In genomic region chr19:44835931-44836861, GRCm38 (mm10) we compare ENCODE assay signal across 7 mouse cellular contexts.
A peak's percentile ranks its signal among the peaks of the same experiment; 100 is the strongest.
DNase-seq lines count a peak whose midpoint lies in the region; ATAC-seq and TF ChIP-seq lines count a peak whose summit lies in the region.

No protein-coding gene starts in this region.

- H3K27ac ChIP-seq in embryonic facial prominence, embryonic 12.5 days, result no peak overlapping the region
- peak overlapping the region; percentile 63; the same call in 1 of the 2 replicates for H3K27ac ChIP-seq in hindbrain, embryonic 12.5 days
- peak overlapping the region; percentile 56; the same call in 1 of the 2 replicates for H3K27ac ChIP-seq in midbrain, embryonic 10.5 days (replicated peaks)

- TF ChIP-seq POLR2A in lung, adult 2 months (IDR thresholded peaks at IDR 0.05; ENCODE audit: borderline replicate concordance, extremely low read depth, low read depth, low read length), result no peak

- H3K4me3 ChIP-seq in lung, adult 2 months (replicated peaks; ENCODE audit: extremely low read depth, low read depth, low read length), result peak overlapping the region; percentile 7
- peak overlapping the region; percentile 47 for H3K4me3 ChIP-seq in embryonic facial prominence, embryonic 12.5 days
- H3K4me3 ChIP-seq in hindbrain, embryonic 12.5 days, result peak overlapping the region; percentile 37
- peak overlapping the region; percentile 64 for H3K4me3 ChIP-seq in midbrain, embryonic 10.5 days

- WGBS in lung, adult 2 months, result 1% methylated on average over 71 of the region's 71 CpGs
- WGBS in embryonic facial prominence, embryonic 12.5 days, result under 1% methylated on average over 71 of the region's 71 CpGs
- under 1% methylated on average over 69 of the region's 71 CpGs for WGBS in hindbrain, embryonic 12.5 days
- WGBS in midbrain, embryonic 10.5 days, result under 1% methylated on average over 69 of the region's 71 CpGs

- H3K9ac ChIP-seq in embryonic facial prominence, embryonic 12.5 days, result peak overlapping the region; percentile 38
- peak overlapping the region; percentile 55 for H3K9ac ChIP-seq in hindbrain, embryonic 12.5 days

- no peaks in the 10 kb centered on the region for H3K9me3 ChIP-seq in embryonic facial prominence, embryonic 12.5 days
- no peaks in the 10 kb centered on the region for H3K9me3 ChIP-seq in hindbrain, embryonic 12.5 days (replicated peaks)
- no peaks in the 10 kb centered on the region for H3K9me3 ChIP-seq in midbrain, embryonic 10.5 days (replicated peaks)

- peaks cover 4% of the 10 kb centered on the region; the same call in 1 of the 2 replicates for H3K4me1 ChIP-seq in lung, adult 2 months (ENCODE audit: control insufficient read depth, insufficient read depth, low read length)
- peaks cover 21% of the 10 kb centered on the region for H3K4me1 ChIP-seq in embryonic facial prominence, embryonic 12.5 days
- peaks cover 36% of the 10 kb centered on the region for H3K4me1 ChIP-seq in hindbrain, embryonic 12.5 days
- H3K4me1 ChIP-seq in midbrain, embryonic 10.5 days, result peaks cover 50% of the 10 kb centered on the region

- no peaks in the 10 kb centered on the region for H3K36me3 ChIP-seq in embryonic facial prominence, embryonic 12.5 days
- no peaks in the 10 kb centered on the region for H3K36me3 ChIP-seq in hindbrain, embryonic 12.5 days
- H3K36me3 ChIP-seq in midbrain, embryonic 10.5 days, result no peaks in the 10 kb centered on the region

- no peak for ATAC-seq in embryonic facial prominence, embryonic 12.5 days (ENCODE audit: insufficient number of reproducible peaks, insufficient read depth, low FRiP score, low TSS enrichment)
- ATAC-seq in hindbrain, embryonic 12.5 days (ENCODE audit: low FRiP score), result peak; percentile 28; the same call in 1 of the 2 replicates
- no peak for ATAC-seq in inflammation-experienced regulatory T-cells, adult 6 months

- TF ChIP-seq CTCF in lung, adult 2 months (IDR thresholded peaks at IDR 0.05; ENCODE audit: insufficient read depth, low read length), result no peak

- H3K4me2 ChIP-seq in embryonic facial prominence, embryonic 12.5 days (replicated peaks), result peak overlapping the region; percentile 89
- H3K4me2 ChIP-seq in hindbrain, embryonic 12.5 days (replicated peaks), result peak overlapping the region; percentile 75

- peak; percentile 15 for DNase-seq in lung, adult 2 months
- DNase-seq in lung, postnatal 4 days, result no peak
- peak; percentile 61 for DNase-seq in midbrain, embryonic 10.5 days (ENCODE audit: low spot score)
- DNase-seq in frontal cortex, postnatal 36 days (ENCODE audit: low spot score in 2 of 2), result no peak

- H3K27me3 ChIP-seq in embryonic facial prominence, embryonic 12.5 days, result peaks cover 83% of the 10 kb centered on the region
- H3K27me3 ChIP-seq in hindbrain, embryonic 12.5 days, result peaks cover 90% of the 10 kb centered on the region
- peaks cover 93% of the 10 kb centered on the region for H3K27me3 ChIP-seq in midbrain, embryonic 10.5 days (ENCODE audit: low read depth, poor library complexity, severe bottlenecking)

Comparison
In these comparisons a context has a peak if more than half of its experiments do, and no peak if none do; other contexts are left out.
1. DNase-seq: peak in lung, adult 2 months (single experiment) and midbrain, embryonic 10.5 days (single experiment); none in lung, postnatal 4 days (0 of 2) and frontal cortex, postnatal 36 days (0 of 2).
2. H3K4me3 ChIP-seq: peak in every context shown above with its lines; median percentile 64 in midbrain, embryonic 10.5 days; 47 in embryonic facial prominence, embryonic 12.5 days; 37 in hindbrain, embryonic 12.5 days; 7 in lung, adult 2 months.